Mouse (Mus musculus) regulatory T cell (primary cell): ENCODE data around the gene Thpo.

ENCODE experiments used
- in situ Hi-C: fragments of 300-600 bp; cut with MboI, MseI; formaldehyde crosslinking; loops from one replicate; pipeline ENCODE4 v1.15.1; 2025; ENCODE audit warnings: high pct_unique_total_duplicates

The Thpo gene

DNA sequence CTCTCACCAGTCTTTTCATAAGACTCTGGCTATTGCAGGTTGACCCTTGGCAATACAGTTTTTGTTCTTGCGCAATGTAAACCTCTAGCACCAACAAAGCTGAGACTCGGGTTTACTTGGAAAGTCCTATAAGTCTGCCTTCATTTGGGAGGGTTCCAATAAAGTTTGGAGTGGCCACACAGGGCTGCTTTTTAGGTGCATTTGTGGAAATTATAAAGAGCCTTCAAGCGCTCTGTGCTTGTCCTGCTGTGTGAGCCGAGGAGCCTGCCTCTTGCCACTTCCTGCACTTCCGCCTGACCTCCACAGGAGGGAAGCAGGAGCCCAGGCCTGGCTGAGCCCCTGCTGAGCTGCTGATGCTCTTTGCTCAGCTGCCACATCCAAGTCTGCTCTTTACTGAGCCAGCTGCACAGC lies 10.0 kb downstream of the Thpo start:
- in situ Hi-C loops: no loop called here

DNA sequence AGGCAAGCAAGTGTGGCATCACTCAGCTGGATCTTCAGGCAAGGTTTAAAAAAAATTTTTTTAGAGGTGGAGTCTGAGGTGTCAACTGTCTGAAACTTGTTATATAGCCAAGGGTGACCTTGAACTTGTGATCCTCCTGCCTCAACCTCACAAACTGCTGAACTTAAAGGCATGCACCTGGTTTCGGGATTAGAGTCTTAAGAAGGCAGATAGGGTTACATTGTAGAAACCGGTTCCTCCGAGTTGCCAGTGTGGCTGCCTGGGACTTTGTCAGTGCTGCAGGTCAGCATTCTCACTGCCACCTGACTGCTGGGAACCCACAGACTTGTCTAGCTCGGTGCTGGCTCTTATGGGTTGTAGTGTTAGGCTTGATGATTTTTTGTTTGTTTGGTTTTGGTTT lies 11.1 kb downstream of the Thpo start:
- in situ Hi-C loops: no loop called here

DNA sequence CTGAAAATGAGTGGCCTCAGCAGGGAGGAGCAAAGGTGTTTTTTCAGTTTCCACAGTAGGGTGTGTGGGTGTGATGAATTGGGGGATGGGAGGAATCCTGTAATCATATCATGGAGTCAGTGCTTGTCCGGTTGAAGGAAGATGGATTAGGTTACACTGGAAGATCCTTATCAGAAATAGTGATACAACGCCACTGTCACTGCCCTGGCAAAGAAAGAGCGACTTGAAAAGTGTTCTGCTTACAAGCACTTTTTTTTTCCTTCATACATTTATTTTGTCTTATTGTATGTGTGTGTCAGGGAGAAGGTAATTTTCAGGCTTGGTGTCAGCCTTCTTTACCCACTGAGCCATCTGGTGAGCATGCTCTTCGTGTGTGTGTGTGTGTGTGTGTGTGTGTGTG lies 11.6 kb downstream of the Thpo start:
- in situ Hi-C loops: no loop called here

DNA sequence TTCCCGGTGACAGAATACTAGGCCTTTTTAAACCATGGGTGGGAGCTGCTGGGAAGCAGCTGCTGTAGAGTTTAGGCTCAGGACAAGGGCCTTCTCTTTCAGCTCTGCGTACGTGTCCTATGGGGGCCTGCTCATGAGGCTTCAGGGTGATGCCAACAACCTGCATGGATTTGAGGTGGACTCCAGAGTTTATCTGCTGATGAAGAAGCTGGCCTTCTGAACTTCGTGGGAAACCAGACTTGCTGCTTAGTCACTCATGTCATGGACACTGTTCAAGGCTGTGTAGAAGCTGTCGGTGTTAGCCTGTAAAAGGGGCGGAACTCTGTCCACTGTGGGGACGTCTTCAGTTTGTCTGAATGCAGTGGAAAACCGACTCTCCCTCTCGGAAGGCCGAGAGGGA lies 12.5 kb downstream of the Thpo start:
- in situ Hi-C loops: no loop called here

DNA sequence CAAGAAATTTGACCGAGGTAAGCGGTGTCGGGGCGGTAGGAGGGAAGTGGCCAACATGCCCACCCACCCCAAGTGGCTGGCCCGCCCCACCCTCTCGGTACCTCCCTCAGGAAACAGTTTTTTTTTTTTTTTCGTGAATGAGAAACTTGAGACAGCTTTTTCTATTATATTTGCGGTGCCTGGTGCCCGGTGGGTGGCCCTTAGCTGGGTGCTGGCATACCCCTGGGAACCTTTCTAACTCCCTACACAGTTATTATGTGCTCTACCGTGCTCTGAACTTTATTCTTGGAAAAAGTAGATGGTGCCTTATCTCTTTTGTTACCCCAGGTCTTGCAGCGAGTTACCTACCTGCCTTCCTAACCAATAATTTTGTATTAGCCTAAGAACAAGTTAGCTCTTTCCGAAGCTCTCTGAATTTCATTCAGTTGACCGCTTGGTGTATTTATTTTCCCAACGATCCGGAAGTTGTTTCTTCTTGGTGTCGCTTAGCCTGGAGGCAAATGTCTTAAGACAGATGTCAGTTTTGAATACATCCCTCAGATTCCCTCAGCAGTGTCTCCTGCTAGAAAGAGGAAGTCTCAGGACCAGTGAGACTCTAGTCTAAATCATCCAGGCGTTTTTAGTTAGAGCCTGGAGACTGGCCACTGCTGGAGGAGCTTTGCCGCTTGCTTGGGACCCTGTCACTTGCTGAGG lies 16.2 kb downstream of the Thpo start:
- in situ Hi-C loops: no loop called here

DNA sequence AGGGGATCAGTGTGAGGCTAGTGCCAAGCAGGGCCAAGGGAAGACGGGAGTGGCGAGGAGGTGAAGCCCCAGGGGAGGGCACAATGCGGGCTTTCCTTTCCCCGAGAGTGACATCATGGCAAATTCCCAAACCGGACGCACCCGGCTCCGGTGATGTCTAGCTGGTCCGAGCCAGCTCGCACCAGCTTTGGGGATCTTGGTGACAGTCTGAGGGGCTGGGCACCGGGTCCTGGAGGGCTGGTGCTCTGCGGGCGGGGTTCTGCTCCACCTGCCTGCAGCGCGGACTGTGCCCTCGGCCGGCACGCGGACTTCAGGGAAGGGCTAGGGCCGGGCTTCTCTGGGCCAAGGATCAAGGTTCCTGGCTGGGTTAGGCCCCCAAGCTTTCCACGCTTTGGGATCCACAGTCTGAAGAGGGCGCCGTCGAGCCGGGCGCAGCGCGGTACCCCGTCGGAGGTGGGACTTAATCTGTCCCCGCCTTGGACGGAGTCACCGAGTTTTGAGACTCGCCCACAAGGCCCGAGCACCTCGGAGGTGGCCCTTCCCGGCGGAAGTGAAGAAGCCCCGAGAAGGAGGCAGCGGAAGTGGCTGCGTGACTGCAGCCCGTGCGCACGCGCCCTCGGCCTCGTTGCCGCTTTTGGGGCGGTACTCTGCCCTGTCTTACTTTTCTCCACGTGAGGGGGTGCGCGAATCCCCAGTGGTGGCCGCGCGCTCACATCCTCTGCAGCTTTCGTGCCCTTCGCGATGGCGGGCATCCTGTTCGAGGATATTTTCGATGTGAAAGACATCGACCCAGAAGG lies 16.9 kb downstream of the Thpo start, which contains the start of the genes Polr2h and Clcn2:
TSS of gene Polr2h (plus strand) at position 485 of the 797 bp plus-strand sequence.
TSS of gene Clcn2 (minus strand) at position 566 of the 797 bp plus-strand sequence.
- in situ Hi-C loops: no loop called here

DNA sequence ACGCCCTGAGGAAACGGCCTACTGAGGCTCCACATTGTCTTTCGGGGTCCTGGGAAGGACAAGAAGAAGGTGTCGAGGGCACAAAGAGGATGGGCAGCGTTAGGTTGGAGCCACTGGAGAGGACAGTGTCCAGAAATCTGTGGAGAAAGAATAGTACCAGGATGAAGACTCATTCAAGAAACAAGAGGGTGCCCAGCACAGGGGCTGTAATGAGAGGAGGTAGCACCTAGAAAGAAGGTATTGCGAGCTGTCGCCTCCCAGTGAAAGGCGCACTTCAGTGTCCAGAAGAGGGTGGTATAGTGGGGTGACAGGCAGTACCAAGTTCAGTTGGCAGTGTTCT lies 17.5 kb downstream of the Thpo start:
- in situ Hi-C loops: no loop called here

DNA sequence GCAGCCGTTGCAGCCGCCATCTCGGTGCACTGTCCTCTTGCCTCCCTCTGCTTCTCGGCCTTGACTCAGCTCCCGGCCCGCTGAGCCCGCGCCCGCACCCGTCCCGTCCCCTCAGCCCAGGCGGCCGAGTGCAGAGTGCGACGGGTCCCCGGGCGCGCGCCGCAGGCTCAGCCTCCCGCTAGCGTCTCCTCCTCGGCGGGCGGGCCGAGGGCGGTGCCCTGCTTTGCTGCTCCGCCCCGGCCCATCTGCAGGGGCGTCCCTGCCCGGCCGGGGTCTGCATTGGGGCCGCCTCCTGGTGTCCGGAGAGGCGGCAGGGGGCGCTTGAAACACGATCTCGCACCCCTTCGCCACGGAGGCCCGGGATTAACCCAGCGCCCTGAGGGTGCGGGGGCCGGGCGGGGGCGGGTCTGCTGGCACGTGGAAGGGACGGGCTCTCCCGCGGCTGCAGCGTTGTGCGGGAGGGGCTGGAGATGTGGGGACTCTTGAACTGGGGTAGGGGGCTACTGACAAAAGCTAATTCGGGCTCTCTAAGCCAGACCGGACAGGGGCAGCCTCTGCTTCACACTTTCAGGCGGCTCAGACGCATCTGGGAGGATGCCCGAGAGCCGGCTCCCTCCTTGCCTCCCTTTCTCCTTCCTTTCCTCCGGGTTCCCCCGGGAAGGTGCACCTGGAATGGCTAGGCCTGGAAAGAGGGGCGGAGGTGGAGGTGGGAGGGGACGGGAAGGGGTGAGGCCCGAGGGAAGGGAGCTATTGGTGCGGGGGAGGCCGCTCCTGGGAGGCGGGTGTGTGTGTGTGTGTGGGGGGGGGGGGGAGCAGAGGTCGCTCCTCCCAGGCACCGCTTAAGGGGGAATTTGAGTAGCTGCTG lies 18.1 kb downstream of the Thpo start:
- in situ Hi-C loops: no loop called here

DNA sequence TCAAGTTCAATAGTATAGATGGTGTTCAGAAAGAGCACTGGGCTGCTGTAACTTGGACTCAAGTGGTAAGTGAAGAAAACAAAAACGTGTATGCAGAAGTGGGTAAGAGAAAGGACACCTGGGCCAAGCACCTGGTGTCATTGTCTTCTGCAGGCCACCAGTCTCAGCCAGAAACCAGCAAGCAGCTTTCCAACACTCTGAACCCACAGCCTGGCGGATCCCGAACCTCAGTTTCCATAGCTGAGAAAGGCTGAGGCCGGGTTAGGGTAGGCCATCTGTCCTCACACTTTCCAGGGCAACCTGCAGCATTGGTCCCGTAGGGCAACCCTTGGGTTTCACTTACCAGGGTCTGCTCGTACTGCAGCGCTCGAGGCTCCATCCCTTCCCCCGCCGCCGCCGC lies 18.7 kb downstream of the Thpo start:
- in situ Hi-C loops: no loop called here

DNA sequence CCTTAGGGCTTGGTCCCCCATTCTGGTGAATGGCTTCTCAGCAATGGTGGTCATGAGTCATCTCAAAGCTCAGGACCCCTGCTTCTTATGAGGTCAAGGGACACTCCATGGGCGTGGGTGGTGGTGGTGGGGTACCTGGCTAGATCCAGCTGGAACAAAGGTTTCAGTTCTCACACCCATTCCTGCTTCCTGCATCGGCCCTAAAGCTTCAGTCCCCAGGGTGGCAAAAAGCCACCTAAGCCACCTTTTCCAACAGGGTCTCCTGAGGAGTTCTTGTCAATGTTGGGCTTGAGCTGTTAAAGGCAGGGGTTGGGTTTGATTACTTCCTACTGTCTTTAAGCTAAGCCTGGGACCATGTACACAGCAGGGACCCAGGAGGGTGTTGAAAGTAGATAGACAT lies 19.1 kb downstream of the Thpo start:
- in situ Hi-C loops: no loop called here

DNA sequence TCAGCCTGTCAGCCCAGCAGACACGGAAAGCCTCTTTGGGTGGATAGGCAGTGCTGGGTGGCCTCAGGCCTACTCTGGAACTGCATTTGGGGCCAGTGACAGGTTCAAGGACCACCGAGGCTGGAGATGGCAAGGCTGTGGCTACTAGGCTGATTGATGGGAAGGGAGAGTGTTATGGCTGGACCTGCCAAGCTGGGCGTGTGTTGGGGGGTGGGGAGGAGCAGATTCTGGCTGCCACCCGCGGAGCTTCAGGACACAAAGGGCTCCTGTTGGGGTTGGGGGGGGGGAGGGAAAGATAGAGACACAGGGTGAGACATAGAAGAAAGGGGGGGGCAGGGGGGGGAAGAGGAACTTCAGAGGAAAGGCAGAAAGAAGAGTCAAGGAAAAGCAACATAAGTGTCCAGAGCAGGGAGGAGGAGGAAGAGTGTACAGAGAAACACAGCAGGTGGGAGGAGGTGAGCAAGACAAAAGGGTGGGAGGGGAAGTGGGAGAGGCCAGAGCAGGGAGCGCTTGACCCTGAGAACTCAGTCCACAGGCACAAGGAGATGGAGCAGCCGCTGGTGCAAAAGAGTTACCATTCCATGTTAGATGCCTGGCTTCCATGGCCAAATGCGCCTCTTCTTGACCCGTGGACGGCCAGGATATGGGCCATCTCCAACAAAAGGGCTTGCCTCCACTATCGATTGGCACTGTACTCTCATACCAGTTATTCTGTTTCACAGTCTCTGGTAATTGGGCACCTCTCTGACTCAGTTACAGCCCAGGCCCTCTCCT lies 19.8 kb downstream of the Thpo start:
- in situ Hi-C loops: no loop called here

DNA sequence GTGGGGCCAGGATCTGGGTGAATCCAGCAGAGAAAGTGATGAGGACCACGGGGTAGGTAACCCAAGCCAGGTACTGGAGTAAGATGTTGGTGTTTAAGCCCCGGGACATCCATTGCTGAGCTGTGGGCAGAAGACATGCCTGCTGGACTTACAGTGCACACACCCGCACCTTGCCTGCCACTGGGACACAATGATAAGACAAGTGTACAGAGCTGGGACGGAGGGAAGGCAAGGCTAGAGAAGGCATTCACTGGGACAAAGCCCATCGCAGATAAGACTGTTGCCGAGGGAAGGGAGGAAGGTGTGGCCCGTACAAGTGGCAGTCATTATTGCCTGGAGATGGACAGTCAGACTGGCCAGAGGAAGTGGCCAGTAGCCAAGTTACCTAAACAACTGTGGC lies 21.4 kb downstream of the Thpo start:
- in situ Hi-C loops: no loop called here

DNA sequence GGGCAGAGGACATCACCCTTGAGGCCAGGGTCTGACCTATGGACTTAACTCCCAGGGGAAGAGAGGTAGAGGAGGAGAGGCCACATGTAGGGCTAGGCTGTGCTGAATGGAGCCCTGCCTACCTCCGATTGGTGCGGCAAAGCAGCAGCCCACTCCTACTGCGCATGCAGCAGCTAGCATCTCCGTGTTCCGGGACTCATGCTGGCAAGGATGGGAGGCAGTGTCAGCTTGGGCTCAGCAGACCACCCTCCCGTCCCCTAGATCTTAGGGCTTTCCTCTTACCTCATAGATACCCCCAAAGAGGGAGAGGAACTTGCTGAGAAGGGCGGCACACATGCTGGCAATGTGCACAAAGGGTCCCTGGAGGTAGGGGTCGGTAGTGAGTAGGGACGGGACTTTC lies 22.1 kb downstream of the Thpo start:
- in situ Hi-C loops: no loop called here

DNA sequence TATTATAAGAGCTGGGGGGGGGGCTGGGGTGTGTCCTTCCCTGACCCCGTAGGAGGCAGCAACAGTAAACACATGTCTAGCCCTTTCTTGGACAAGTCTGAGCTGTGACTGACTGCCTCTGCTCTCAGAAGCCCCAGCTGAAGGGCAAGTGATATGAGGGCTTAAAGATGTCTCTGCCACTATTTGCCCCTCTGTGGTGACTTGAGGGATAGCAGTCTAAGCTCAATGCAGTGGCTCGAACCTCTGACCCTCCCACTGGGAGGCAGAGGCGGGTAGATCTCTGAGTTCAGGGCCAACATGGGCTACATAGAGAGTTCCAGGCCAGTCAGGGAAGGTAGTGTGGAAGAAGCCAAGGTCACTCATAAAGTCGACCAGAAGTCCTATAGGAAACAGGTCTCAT lies 23.5 kb downstream of the Thpo start:
- in situ Hi-C loops: no loop called here

DNA sequence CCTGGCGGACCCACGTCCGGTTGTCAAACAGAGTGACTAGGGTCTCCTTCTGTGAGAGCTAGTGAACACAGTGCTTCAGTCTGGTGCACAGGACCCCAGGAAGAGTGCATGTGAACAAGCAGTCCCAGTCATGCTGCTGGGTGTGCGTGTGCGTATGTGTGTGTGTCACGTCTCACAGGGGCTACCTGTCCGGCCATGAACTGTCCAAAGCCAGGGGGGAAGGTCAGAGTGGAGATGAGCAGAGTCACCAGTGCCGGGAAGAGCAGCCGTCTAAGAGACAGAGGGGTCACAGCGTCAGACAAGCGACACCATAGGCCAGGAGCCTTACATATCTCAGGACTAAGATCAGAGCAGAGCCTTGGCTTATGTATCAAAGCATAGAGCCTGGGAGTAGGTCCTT lies 23.9 kb downstream of the Thpo start:
- in situ Hi-C loops: no loop called here

DNA sequence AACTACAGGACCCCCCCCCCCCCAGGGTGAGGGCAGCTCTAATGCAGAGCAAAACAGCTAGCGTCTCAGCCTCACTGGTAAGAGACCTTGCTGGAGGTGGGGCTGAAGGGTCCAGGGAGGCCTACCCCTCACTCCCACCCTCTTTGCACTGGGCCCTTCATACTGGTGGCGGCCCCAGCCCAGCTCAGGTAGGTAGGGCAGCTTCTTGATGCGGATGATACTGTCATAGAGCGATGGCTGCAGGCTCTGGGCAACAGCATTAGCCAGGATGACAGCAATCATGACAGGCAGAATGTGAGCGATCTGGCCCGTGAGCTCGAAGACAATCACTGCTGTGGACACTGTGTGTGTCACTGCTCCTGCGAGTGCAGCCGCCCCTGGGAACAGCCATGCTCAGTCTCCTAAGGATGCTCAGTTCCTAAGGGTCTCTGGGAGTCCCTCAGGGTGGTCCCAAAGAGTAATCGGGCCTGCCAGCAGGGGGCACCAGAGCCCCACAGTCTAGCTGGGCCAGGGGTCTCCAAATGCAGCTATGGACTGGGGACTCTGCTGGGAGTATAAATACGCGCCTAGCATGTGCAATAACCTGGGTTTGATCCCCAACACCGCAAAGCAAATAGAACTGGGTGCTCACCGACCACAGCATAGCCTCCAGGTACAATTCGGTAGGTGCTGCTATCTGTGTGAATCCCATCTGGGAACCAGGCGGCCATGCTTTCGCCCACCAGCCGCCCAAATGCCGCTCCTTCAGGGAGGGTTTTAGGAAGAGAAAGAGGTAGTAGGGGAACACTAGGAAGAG lies 25.2 kb downstream of the Thpo start:
- in situ Hi-C loops: no loop called here

DNA sequence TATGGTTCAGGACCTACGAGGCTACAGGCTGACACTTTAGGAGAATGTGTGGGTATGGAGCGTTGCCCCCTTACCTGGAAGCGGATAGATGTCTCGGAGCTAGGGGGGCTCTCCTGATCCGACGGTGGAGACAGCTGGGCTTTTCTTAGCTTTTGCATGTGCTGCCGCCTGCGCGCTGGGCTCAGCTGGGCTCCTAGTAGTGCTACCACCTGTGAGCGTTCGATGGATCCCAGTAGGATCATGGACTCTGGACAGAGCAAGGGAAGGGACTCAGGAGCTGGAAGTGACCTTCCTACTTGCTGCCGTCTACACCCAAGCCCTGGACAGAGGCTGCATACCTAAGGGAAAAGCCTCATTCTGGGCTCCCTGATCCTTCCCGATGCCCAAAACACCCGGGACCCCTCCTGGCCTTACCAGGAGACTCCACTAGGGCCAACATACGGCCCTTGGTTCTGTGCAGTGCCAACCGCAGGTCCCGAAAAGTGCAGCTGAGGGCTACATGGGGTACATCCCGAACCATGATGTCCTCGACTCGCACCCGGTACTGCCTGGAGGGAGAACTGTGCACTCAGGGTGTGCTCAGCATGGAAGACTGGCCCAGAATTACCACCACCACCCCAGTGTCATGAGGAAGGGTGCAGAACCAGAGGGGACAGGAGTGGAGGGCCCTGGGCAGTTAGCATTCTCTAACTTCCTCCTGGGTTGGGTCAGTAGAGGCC lies 25.9 kb downstream of the Thpo start:
- in situ Hi-C loops: no loop called here

DNA sequence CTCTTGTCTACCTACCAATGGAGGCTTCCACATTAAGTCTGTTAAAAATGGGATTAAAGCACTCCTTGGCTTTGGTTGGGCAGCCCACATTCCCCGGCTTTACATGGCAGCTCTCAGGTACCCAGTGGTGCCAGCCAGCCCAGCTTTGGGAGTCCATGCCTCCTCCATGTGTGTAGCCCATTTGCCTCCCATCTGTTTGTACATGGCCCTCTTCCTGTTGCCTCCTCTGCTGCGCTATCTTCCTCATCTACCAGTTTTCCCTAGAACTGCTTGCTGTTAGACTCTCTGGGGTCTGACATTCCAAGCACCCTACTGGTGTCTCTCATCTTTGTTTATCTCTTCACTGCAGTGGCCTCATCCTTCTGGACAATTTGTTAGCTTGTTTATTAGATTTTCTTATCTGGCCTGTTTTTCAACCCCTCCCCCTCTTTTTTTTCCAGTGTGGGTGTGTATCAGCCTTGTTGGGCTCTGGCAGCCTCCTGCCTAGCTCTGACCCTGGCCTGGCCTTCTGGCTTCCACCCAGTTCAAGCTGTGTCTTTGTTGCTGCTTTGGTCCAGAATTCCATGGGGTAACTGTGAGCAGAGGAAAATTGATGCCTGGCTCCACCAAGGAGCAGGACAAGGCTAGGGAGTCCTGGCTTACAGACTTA lies 27.8 kb downstream of the Thpo start:
- in situ Hi-C loops: no loop called here

DNA sequence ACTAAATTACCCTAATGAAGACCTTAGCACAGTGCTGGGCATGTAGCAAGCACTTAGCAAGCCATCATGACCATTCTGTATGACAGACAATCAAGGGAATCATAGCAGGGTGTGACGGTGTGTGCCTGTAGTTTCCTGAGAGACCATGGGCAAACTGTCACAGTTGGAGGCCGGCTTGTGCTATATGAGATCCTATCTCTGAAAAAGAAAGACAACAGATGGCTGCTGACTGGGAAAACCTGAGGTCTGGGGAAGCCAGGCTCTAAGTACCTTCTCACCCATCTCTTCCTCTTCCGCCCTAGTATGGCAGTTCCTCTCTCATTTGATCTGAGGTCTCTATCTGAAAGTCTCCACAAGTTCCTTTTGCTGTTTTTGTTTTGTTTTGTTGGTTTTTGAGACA lies 28.5 kb downstream of the Thpo start:
- in situ Hi-C loops: no loop called here
